Mouse (Mus musculus) G1E (cell line): ENCODE results near the gene Tmem88.

ENCODE experiments used
- CTCF ChIP-seq: IDR thresholded peaks from 2 replicates; pipeline ENCODE4 v1.5.1; 2012; ENCODE audit warnings: low read depth, low read length, inconsistent platforms, mixed read lengths
- GATA1 ChIP-seq: IDR thresholded peaks from 2 replicates; pipeline ENCODE4 v1.6.1; 2012; ENCODE audit warnings: borderline replicate concordance, low read length, inconsistent platforms, mixed read lengths
- GATA2 ChIP-seq: IDR thresholded peaks from 2 replicates; pipeline ENCODE4 v1.6.1; 2012; ENCODE audit warnings: low read depth, low read length, inconsistent platforms, borderline replicate concordance

DNA sequence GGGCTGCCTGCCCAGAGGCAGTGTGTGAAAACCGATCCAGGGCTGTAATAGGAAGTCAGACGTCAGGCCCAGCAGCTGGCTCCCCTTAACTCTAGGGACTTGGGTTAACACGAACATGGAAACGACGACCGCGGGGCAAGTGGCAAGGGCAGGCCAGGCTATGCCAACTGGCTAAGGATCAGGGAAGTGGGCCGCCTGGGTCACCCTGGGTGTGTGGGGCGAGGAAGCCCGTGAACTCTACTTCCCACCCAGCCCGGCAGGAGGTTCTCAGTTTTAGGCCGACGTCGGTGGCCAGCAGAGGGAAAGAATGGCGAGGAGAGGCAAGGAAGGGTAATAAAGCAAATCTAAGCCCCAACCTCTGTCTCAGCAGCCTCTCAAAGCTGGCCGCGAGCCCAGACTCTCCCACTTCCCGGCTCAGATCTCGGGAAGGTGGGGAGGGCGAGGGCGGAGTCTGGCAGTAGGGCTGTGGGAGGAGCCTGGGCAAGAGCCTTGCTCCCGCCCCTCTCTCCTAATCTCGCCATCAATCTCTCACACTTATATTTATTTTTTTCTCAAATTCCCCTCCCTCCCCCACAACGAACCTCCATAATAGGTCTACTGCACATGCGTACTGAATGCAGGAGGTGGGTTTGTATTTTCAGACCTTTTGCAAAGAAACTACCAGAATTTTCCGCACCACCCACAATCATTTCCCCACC, 31.7 kb downstream of the Tmem88 start:
- TF ChIP-seq CTCF, result no peak
- TF ChIP-seq GATA2, result no peak
- no peak for TF ChIP-seq GATA1
